Mouse (Mus musculus): ENCODE measurements at regions not wholly inside any gene's neighbourhood (a gene's known extent, or its start where the extent isn't known, plus 50 kb on each side); places are given as distances from the start of the nearest gene placed in this dataset.

GRCm38 (mm10) chr9:73275671-73276070 lies 162.4 kb downstream of the Rsl24d1 start:
- TF ChIP-seq CTCF (IDR thresholded peaks at IDR 0.05; ENCODE audit: insufficient read depth, low read depth, low read length) (no peak), POLR2A (IDR thresholded peaks at IDR 0.05; ENCODE audit: insufficient read depth, low read depth, low read length) (no peak)
- Histone ChIP-seq H3K27ac (ENCODE audit: insufficient read depth, low read depth, low read length) (no peak overlapping the region), H3K4me3 (ENCODE audit: insufficient read depth, low read depth, low read length) (no peak overlapping the region), H3K4me1 (ENCODE audit: control insufficient read depth, insufficient read depth, low read length) (peaks cover 7% of the 10 kb centered on the region; the same call in 1 of the 2 replicates)
- WGBS, result 60% methylated on average over 2 of the region's 2 CpGs

- Histone ChIP-seq H3K4me1 (ENCODE audit: control insufficient read depth, insufficient read depth, low read length) (no peaks in the 10 kb centered on the region), H3K4me3 (ENCODE audit: insufficient read depth, low read depth, low read length) (no peak overlapping the region), H3K27ac (ENCODE audit: insufficient read depth, low read depth, low read length) (no peak overlapping the region)
- TF ChIP-seq POLR2A (IDR thresholded peaks at IDR 0.05; ENCODE audit: insufficient read depth, low read depth, low read length), result no peak
- no peak for TF ChIP-seq CTCF (IDR thresholded peaks at IDR 0.05; ENCODE audit: insufficient read depth, low read depth, low read length)
- WGBS, result 85% methylated on average over 6 of the region's 6 CpGs
Observed at GRCm38 (mm10) chr9:73295287-73295686, 182.1 kb downstream of the Rsl24d1 start.

- no peak overlapping the region for H3K4me3 ChIP-seq (ENCODE audit: insufficient read depth, low read depth, low read length)
- H3K27ac ChIP-seq (ENCODE audit: insufficient read depth, low read depth, low read length), result no peak overlapping the region
- 83% methylated on average over 5 of the region's 5 CpGs for WGBS
- no peak for TF ChIP-seq POLR2A (IDR thresholded peaks at IDR 0.05; ENCODE audit: insufficient read depth, low read depth, low read length)
- no peak for TF ChIP-seq CTCF (IDR thresholded peaks at IDR 0.05; ENCODE audit: insufficient read depth, low read depth, low read length)
- no peaks in the 10 kb centered on the region for H3K4me1 ChIP-seq (ENCODE audit: control insufficient read depth, insufficient read depth, low read length)
Observed at GRCm38 (mm10) chr9:73302156-73302918, 189.1 kb downstream of the Rsl24d1 start.

- Histone ChIP-seq H3K4me3 (ENCODE audit: insufficient read depth, low read depth, low read length) (no peak overlapping the region), H3K4me1 (ENCODE audit: control insufficient read depth, insufficient read depth, low read length) (no peaks in the 10 kb centered on the region), H3K27ac (ENCODE audit: insufficient read depth, low read depth, low read length) (no peak overlapping the region)
- TF ChIP-seq CTCF (IDR thresholded peaks at IDR 0.05; ENCODE audit: insufficient read depth, low read depth, low read length), result no peak
- no peak for TF ChIP-seq POLR2A (IDR thresholded peaks at IDR 0.05; ENCODE audit: insufficient read depth, low read depth, low read length)
- 48% methylated on average over 1 of the region's 1 CpGs for WGBS
Observed at GRCm38 (mm10) chr9:73317048-73317447, 203.8 kb downstream of the Rsl24d1 start.

GRCm38 (mm10) chr9:73319704-73320307 lies 206.6 kb downstream of the Rsl24d1 start:
- H3K27ac ChIP-seq (ENCODE audit: insufficient read depth, low read depth, low read length), result no peak overlapping the region
- H3K4me3 ChIP-seq (ENCODE audit: insufficient read depth, low read depth, low read length), result no peak overlapping the region
- WGBS, result 89% methylated on average over 2 of the region's 2 CpGs
- no peaks in the 10 kb centered on the region for H3K4me1 ChIP-seq (ENCODE audit: control insufficient read depth, insufficient read depth, low read length)
- no peak for TF ChIP-seq CTCF (IDR thresholded peaks at IDR 0.05; ENCODE audit: insufficient read depth, low read depth, low read length)
- no peak for TF ChIP-seq POLR2A (IDR thresholded peaks at IDR 0.05; ENCODE audit: insufficient read depth, low read depth, low read length)

GRCm38 (mm10) chr9:73331066-73331465 lies 217.8 kb downstream of the Rsl24d1 start:
- Histone ChIP-seq H3K4me1 (ENCODE audit: control insufficient read depth, insufficient read depth, low read length) (no peaks in the 10 kb centered on the region), H3K4me3 (ENCODE audit: insufficient read depth, low read depth, low read length) (no peak overlapping the region), H3K27ac (ENCODE audit: insufficient read depth, low read depth, low read length) (no peak overlapping the region)
- TF ChIP-seq CTCF (IDR thresholded peaks at IDR 0.05; ENCODE audit: insufficient read depth, low read depth, low read length), result no peak
- TF ChIP-seq POLR2A (IDR thresholded peaks at IDR 0.05; ENCODE audit: insufficient read depth, low read depth, low read length), result no peak

- H3K4me3 ChIP-seq (ENCODE audit: insufficient read depth, low read depth, low read length), result no peak overlapping the region
- H3K27ac ChIP-seq (ENCODE audit: insufficient read depth, low read depth, low read length), result no peak overlapping the region
- TF ChIP-seq POLR2A (IDR thresholded peaks at IDR 0.05; ENCODE audit: insufficient read depth, low read depth, low read length), result no peak
- TF ChIP-seq CTCF (IDR thresholded peaks at IDR 0.05; ENCODE audit: insufficient read depth, low read depth, low read length), result no peak
- H3K4me1 ChIP-seq (ENCODE audit: control insufficient read depth, insufficient read depth, low read length), result no peaks in the 10 kb centered on the region
- 47% methylated on average over 5 of the region's 5 CpGs for WGBS
Observed at GRCm38 (mm10) chr9:73336039-73336438, 222.8 kb downstream of the Rsl24d1 start.

- TF ChIP-seq CTCF (IDR thresholded peaks at IDR 0.05; ENCODE audit: insufficient read depth, low read depth, low read length) (no peak), POLR2A (IDR thresholded peaks at IDR 0.05; ENCODE audit: insufficient read depth, low read depth, low read length) (no peak)
- WGBS, result 75% methylated on average over 2 of the region's 2 CpGs
- Histone ChIP-seq H3K4me1 (ENCODE audit: control insufficient read depth, insufficient read depth, low read length) (no peaks in the 10 kb centered on the region), H3K27ac (ENCODE audit: insufficient read depth, low read depth, low read length) (no peak overlapping the region), H3K4me3 (ENCODE audit: insufficient read depth, low read depth, low read length) (no peak overlapping the region)
Observed at GRCm38 (mm10) chr9:73337045-73337740, 224.0 kb downstream of the Rsl24d1 start.

GRCm38 (mm10) chr9:73355876-73356275 lies 242.7 kb downstream of the Rsl24d1 start:
- TF ChIP-seq CTCF (IDR thresholded peaks at IDR 0.05; ENCODE audit: insufficient read depth, low read depth, low read length), result no peak
- TF ChIP-seq POLR2A (IDR thresholded peaks at IDR 0.05; ENCODE audit: insufficient read depth, low read depth, low read length), result no peak
- H3K27ac ChIP-seq (ENCODE audit: insufficient read depth, low read depth, low read length), result no peak overlapping the region
- 53% methylated on average over 5 of the region's 5 CpGs for WGBS
- no peaks in the 10 kb centered on the region for H3K4me1 ChIP-seq (ENCODE audit: control insufficient read depth, insufficient read depth, low read length)
- no peak overlapping the region for H3K4me3 ChIP-seq (ENCODE audit: insufficient read depth, low read depth, low read length)
